8 mouse cellular contexts compared by ENCODE assay signal in genomic region chr2:119034656-119035396, GRCm38 (mm10). TPM values are rescaled to one million over a fixed set of nuclear protein-coding genes. Genes with fewer than 3 reads are reported as not detected.
DNase-seq lines count a peak whose midpoint lies in the region; ATAC-seq and TF ChIP-seq lines count a peak whose summit lies in the region.

Rpusd2 (plus strand) TSS chr2:119034790.

- DNase-seq in Patski (ENCODE audit: low read depth, low spot score): peak; percentile 70
- peak; percentile 93 to 95 for DNase-seq in cerebellum, postnatal 14 days
- peak; percentile 82 to 91 for DNase-seq in frontal cortex, postnatal 14 days (ENCODE audit: low spot score in 2 of 2)
- DNase-seq in layer of hippocampus, postnatal 25 days (ENCODE audit: extremely low spot score in 1 of 2, low spot score in 1 of 2): peak; percentile 83 to 88
- DNase-seq in lung, postnatal 25 days (ENCODE audit: low spot score): peak; percentile 96
- peak; percentile 96 for DNase-seq in retina, embryonic 14.5 days (ENCODE audit: low spot score)
- peak; percentile 93 for DNase-seq in thymus, postnatal 4 days

- no peaks in the 10 kb centered on the region for H3K9me3 ChIP-seq in hindbrain, embryonic 13.5 days

- POLR2A ChIA-PET in Patski (lab: Charles Lee): interaction anchor here (0.6 to 1.4 kb wide), 2 partner anchors 10 to 48 kb away, joined by 4 to 5 read pairs; no protein-coding TSS in a partner anchor

- peaks cover 12% of the 10 kb centered on the region for H3K4me1 ChIP-seq in hindbrain, embryonic 13.5 days (replicated peaks)

- peak within 1 kb of the TSS; percentile 94 for H3K4me3 ChIP-seq in hindbrain, embryonic 13.5 days

- TF ChIP-seq CTCF in Patski (IDR thresholded peaks at IDR 0.05): peak; percentile 29

- under 1% methylated on average over 49 of the region's 49 CpGs for WGBS in hindbrain, embryonic 13.5 days

- peaks cover 22% of the 10 kb centered on the region for H3K36me3 ChIP-seq in hindbrain, embryonic 13.5 days

- CTCF ChIA-PET in Patski (lab: Charles Lee): interaction anchor here (0.5 kb wide), 1 partner anchor 8 kb away, joined by 3 read pairs; no protein-coding TSS in a partner anchor

- peak; percentile 60 for ATAC-seq in Patski
- ATAC-seq in hindbrain, embryonic 13.5 days (ENCODE audit: low FRiP score): peak; percentile 95

- no peaks in the 10 kb centered on the region for H3K27me3 ChIP-seq in Patski
- 0 out of 2 replicates have a peak, but pooled peaks cover 2% of the 10 kb centered on the region for H3K27me3 ChIP-seq in hindbrain, embryonic 13.5 days

- in situ Hi-C loops in Patski (cut with MboI; ENCODE audit: low pct_unique_long_range_greater_than_20kb): no loop called here

- peak within 1 kb of the TSS; percentile 80 for H3K4me2 ChIP-seq in hindbrain, embryonic 13.5 days

- peak within 1 kb of the TSS; percentile 93 for H3K9ac ChIP-seq in hindbrain, embryonic 13.5 days

- H3K27ac ChIP-seq in hindbrain, embryonic 13.5 days: peak within 1 kb of the TSS; percentile 94

RNA-seq across cellular contexts. Expression of gene Rpusd2, which starts in this region (rescaled TPM):
- polyA plus RNA-seq in Patski (2021): 5.2 TPM
- polyA plus RNA-seq in hindbrain, embryonic 13.5 days (2015; fragmentation: Nextera tagmentation; extraction: Ambion mirVana): 4.4 and 4.7 TPM in 2 replicates
- 1 to 10 TPM; 6.8 to 7.2 TPM for total RNA-seq in layer of hippocampus, postnatal 25 days (2021)

Comparison
In these comparisons a context has a peak if more than half of its experiments do, and no peak if none do; other contexts are left out.
1. Peak in every context shown above with its lines: DNase-seq, ATAC-seq, H3K4me3 ChIP-seq and H3K27ac ChIP-seq.